Mouse (Mus musculus): ENCODE measurements around the gene Il10rb.

DNA sequence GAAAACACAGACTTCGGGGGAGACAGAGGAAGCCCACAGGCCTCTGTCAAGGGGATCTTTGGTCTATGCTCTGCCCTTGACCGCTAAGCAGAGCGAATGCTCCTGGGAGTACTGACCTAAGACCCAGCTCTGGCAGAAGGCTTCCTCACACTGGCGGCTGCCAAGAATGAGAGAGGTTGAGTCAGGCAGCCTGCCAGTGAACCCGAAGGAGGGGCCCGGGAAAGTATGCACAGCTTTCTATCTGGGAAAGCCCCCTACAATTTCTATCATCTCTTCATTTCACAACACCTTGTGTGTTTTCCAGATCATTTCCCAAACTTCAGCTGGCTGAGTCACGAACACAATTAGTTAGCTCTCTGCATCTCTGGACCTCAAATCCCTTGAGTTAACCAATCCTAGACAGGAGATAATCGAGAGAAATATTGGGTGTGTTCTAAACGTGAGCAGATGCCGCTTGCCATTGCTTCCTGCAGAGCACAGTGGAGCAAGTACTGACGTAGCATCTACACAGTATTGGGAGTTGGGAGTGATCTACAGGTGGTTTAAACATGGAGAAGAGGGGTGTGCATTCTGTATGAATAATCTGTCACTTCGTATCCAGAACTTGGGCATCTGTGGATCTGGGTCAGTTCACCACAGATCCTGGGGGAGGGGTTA lies 43.2 kb upstream of the Il10rb start:
- no peak for TF ChIP-seq POLR2A (IDR thresholded peaks at IDR 0.05; ENCODE audit: insufficient read length, low read depth)
- no peak for TF ChIP-seq MYOD1 (IDR thresholded peaks at IDR 0.05; ENCODE audit: control insufficient read depth in 1 of 3, insufficient read length in 2 of 3, low read depth in 2 of 3)
- no peak for TF ChIP-seq MAX (IDR thresholded peaks at IDR 0.05; ENCODE audit: low read depth)
